Mouse (Mus musculus): Measurements from ENCODE around the gene Pla2g4f.

The Pla2g4f gene

DNA sequence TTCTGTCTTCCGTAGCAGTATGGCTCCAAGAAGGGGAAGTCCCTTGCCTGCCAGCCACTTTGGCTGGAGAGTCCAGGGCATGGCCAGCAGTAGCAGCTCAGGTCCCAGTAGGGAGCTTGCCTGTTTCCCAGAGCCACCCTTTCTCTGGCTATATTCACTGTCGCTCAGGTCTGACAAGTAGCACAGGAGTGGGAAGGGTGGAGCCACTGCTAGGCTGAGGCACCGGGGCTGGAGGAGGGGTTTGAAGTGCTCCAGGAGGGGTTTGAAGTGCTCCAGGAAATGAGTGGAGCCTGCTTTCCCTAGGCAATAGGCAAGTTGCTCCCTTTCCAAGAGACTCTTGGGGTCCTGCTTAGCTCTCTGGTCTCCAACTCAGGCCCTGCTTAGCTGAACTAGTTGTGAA, at the start of gene Pla2g4f:
Gene Pla2g4f (minus strand): TSS at position 190 of the 400 bp plus-strand sequence.
- no peak for DNase-seq

DNA sequence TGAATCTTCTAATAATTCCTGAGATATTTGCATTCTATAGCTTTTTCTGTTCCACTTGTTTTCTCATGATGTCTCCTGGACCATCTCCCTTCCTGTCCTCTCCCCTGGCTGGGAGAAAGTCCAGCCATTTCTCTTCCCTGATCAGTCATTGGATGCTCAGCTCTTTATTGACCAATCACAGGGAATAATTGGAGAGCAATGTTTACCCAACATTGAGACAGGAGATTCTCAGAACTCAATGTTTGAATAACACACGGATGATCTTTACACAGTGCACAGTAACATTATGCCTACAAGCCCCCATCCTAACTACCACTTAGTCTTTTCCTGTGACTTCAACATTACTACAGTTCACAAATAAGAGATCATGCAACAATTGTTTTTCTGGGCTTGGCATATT, 46.5 kb upstream of the Pla2g4f start:
- no peak for DNase-seq

DNA sequence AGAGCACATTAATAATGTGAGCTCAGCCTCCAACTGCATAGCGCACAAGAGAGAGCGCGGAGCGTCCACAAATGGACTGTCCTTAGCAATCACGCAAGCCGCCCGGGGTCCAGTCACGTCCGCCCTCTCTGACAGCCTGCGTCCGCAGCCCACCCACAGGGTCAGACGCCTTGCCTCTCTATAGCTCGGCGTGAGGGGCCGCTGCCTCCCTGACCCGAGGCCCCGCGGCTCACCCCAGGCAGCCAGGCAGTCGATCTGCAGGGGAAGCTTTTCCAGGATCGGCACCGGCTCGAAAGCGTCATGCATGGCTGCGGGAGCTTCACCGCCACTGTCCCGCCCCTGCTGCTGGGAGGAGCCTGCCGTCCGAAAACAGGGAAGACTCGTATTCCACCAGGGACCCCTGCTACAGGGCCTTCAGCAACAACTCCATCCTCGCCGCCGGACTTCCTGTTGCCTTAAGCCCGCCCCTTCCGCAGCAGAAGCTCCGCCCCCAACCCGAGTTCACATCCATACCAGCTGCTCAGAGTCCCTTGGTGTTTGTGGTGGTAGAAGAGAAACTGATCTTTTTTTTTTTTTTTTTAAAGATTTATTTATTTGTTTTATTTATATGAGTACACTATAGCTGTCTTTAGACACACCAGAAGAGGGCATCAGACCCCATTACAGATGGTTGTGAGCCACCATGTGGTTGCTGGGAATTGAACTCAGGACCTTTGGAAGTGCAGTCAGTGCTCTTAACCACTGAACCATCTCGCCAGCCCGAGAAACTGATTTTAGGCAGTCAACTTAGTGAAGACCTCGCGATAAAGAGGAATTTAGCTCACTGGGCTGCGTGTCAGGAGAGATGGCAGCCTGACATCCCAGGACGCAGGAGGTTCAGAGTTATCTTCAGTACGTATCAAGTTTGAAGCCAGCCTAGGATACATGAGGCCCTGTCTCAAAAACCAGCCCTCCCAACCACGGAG, 39.0 kb upstream of the Pla2g4f start, which contains the start of gene Vps39:
Gene Vps39 (minus strand): TSS at position 456 of the 965 bp plus-strand sequence.
- peak; percentile 85 for DNase-seq

DNA sequence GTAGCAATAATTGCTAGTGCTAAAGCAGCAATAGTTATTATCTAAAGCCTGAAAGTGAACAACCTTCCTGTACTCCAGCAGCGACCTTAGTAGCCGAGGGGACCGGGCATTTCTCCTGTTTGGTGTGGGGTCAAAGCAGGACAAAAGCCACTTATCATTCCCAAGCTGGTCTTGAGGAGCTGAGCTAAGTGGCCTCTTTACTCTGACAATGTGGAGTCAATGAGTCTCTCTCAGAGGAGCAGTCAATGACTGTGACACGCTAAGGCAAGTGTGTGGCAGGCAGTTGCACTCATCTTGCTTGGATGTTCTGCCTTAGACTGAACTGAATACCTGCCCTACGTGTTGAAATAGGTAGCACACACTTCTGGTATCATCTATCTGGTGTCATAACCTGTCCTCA, 37.4 kb upstream of the Pla2g4f start:
- DNase-seq, result no peak

DNA sequence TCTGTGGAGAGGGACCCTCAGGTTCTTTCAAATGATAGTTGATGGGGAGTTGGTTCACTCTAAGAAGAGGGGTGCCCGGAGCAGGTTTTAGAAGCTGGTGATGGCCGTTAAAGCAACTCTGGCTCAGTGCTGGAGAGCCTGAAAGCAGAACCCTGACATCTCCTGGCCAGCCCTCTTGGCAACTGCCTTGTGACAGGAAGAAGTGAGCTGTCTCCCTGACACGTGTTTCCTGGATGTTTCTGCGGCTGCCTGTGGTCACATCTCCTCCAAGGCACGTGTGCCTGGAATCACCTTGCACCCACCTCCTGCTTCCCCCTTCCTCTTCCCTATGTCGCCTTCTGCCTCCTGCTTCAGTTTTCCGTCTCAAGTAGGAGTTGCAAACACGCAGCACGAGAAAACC, 34.2 kb upstream of the Pla2g4f start:
- DNase-seq, result no peak

DNA sequence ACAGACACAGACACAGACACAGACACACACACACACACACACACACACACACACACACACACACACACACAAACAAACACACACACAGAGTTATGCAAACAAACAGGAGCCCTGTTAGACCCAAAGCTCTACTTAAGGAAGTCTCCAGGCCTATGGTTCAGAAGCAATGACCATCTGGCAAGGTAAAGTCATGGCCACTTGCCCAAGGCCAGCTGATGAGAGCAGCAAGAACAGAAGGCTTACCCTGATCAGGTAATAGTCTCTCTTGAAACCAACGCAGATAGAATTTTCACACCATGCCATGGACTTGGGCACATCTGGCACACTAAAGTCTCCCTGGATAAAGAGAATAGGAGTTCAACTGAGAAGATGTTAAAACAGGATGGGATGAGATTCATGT, 27.8 kb upstream of the Pla2g4f start:
- DNase-seq, result no peak

DNA sequence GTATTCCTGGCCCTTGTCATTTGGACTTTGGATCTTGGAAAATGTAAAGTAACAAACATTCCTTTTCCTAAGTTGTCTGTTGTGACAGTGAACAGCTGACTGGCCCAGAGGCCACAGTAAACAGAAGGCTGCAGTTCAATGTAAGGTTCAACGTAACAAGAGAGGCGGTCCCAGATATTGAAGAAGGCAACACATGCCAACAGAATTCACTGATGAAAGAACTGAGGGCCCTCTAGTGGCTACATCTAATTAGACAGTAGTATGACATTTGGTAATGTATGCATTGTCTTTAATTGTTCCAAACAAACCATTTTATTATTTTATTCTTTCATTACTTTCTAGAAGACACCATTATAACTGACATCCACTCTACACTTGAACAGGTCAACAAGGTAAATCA, 23.9 kb upstream of the Pla2g4f start:
- no peak for DNase-seq

DNA sequence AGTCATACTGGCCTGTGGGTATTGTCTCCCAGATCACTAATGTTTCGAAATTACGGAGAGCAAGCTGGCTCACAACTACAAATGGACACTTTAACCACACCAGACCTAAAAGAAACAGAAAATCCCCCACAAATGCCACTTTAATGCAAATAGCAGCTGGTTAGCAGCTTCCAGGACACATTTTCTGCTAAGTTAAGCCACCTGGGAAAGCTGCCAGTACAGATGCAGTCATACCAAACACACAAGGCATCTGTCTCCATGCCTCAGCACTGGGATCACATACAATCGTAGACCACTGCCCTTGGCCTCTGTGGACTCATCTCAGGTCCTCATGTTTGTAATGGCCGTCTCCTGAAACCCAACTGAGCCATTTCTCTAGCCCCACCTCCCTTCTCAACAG, 17.6 kb upstream of the Pla2g4f start:
- no peak for DNase-seq

DNA sequence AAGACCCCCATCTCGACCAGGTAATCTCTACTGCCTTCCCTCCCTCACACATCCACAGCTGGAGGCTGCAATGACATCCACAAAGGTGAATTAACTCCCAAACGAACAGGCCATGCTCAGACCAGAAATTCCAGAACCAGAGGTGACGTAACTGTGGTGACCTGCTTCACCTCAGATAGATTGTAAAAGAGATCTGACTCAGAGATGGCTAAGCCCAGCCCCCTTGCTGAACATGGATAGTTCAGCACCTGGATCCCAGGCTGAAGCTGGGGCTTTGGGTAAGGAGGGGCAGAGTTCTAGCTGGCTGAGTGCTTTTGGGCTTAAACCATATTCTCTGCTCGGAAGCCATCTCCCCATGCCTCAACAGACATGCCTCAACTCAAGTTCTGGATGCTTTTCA, 1.1 kb upstream of the Pla2g4f start:
- DNase-seq, result no peak

DNA sequence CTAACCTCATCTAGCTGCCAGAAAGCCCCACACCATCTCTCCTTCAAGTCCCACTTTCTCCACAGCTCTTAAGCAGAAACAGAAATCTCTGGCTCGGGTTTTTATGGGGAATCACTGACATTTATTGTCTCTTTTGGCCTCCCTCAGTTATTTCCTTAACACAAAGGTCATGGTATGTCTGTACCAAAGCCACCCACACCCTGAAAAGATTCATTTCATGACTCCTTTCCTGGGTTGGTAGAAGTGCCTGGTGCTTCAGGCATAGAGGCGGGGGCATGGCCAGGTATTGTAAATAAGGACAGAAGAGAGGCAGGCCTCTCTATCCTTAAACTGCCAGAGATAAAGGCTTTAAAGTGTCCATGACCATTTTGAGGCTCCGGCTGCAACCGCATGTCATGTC, 522 bp upstream of the Pla2g4f start:
- no peak for DNase-seq

DNA sequence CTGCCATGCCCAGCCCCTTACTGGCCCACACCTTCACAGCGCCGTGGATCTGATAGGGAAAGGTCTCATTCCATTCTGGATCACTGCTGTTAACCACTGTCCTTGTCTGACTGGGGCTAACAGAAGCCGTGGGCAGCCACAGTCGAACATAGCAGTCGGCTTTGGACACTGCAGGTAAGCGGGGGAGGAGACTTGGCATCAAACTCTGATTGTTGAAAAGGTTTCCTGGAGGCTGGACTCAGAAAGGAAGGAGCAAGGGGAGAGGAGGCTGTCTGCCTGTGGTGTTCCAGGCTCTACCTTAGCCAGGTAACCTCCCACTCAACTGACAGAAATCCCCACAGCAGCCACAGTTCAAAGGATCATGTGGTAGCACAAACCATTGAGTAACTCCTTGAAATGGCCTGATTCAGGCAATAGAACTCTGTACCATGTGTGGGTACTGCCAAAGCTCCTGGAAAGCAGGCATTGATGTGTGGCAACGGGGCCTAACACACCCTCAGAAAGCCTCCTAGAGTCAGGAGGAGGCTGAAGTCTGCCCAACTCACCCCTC, 1.6 kb downstream of the Pla2g4f start:
- DNase-seq, result no peak

DNA sequence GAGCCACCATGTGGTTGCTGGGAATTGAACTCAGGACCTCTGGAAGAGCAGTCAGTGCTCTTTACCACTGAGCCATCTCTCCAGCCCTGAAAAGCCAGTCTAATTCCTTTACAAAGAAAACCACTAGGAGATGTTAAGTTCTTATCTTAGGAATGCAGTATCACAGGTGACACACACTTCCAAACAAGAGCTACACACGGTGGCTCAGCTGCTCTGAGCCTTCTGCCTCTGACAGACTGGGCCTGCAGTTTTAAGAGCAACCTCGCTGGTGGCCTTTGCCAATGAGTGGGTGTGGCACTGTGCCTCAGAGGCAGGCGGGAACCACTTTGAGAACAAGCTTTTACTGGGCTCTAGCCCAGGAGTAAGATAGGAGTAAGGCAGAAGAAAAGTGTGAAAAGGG, 9.9 kb downstream of the Pla2g4f start:
- DNase-seq, result no peak

DNA sequence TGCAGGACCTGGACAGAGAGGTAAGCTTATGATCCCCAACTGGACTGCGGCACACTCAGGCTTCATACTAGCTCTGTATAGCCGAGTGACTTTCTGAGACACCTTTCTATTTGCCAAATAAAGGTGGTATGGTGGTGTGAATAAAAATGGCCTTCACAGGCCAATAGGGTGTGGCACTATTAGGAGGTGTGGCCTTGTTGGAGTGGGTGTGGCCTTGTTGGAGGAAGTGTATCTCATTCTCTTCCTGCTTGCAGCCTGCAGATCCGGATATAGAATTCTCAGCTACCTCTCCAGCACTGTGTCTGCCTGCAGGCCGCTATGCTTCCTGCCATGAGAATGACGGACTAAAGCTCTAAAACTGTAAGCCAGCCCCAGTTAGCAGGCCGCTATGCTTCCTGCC, 12.9 kb downstream of the Pla2g4f start:
- DNase-seq, result no peak

DNA sequence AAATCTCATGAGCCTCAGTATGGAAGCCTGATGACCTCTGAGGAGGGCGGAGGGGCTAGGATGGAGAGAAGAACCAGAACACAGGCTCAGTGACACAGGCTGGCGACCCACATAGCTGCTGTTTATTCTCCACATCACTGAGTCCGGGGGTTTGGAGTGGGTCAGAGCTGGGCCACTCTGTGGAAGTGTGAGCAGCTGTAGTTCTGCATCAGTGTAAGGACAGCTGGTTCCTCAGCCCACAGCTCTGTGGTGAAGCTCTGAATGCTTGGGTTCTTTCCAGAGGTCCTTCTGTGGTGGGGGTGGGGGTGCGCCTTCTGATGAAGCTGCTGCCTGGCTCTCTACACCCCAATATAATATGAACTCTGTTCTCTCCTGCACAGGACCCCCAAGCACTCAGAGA, 14.1 kb downstream of the Pla2g4f start:
- DNase-seq, result no peak

DNA sequence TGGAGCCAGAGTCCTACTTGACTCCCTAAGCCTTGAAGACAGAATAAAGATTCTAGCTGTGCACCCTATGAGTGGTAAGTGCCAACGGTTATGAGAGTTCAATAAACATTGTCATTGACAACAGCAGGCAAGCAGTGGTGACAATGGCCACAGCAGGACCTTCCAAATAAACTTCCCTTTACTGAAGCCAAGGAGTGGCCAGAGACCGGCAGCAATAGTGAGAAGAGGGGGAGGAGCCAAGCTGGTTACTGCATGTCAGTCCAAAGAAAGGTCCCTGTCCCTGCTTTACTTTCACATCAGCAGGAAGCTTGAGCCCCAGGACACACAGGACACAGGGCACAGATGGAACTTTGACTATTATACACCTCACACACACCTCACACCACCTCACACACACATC, 17.8 kb downstream of the Pla2g4f start:
- DNase-seq, result no peak

DNA sequence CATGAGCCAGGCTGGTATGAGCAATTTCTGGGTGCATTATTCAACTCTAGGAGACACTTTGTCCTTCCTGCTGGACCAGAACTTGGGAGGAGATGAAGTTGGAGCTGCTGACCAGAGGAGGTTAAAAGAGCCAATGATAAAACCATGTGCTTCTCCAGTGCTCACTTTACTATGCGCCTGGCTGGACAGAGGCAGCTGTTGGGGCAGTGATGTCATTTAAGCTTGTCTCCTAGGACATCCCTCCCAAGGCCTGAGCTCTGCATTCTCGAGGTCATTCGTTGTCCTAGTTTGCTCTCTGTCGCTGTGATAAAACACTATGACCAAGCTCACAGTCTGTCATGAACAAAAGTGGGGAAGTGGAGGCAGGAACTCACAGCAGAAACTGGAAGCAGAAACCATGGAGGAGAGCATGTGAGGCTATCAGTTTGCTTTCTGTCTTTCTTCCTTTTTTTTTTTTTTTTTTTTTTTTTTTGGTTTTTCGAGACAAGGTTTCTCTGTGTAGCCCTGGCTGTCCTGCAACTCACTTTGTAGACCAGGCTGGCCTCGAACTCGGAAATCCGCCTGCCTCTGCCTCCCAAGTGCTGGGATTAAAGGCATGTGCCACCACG, 22.4 kb downstream of the Pla2g4f start:
- DNase-seq, result no peak

DNA sequence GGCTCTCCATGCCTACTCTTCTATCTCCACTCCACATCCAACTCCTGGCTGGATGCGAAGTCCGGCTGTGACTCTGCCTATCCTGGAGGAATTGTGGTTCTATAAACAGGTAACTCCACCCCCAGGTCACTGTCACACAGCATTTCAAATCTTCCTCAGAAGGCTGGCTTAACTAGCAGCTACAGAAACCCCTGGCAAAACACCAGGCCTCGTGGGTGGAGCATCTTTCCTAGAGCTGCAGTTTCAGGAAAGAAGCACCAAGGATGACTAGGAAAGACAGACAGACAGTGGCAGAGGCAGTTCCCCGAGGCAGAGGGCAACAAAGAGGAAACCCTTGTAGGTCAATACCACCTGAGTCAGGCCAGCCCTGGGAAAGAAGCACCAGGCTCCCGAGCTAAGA, 25.0 kb downstream of the Pla2g4f start, which contains the start of gene Pla2g4d:
Gene Pla2g4d (minus strand): TSS at position 203 of the 400 bp plus-strand sequence.
- no peak for DNase-seq

DNA sequence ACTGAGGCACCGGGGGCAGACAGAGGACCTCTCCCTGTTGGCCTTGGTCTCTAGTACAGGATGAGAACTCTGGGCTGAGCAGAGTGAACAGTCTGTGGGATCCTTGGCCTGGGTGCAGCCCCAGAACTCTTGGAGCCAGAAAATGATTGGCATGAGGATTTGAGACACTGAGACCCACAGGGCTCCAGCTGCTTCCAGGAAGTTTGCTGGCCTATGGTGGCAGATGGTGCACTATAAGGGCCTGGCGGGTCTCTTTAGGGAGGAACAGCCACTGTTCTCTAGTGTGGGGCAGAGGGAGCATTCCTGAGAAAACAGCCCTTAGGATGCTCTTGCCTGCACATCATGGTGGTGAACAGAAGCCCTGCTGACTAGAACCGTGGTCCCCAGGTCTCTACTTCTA, 25.6 kb downstream of the Pla2g4f start:
- no peak for DNase-seq

DNA sequence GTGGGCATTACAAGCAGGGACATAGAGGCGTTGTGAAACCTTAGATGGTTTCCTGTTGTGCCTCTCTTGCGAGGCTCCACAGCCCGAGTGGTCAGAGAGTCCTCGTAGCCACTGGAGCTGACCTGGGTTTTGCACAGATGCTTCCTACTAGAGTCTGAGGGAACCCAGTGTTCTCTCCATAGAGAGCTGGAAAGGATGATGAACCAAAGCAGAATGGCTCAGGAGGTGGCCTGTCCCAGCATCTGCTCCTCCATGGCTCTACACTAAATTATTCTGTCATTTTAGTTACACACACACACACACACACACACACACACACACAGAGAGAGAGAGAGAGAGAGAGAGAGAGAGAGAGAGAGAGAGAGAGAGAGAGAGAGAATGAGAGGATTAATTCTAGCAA, 28.3 kb downstream of the Pla2g4f start:
- DNase-seq, result no peak

DNA sequence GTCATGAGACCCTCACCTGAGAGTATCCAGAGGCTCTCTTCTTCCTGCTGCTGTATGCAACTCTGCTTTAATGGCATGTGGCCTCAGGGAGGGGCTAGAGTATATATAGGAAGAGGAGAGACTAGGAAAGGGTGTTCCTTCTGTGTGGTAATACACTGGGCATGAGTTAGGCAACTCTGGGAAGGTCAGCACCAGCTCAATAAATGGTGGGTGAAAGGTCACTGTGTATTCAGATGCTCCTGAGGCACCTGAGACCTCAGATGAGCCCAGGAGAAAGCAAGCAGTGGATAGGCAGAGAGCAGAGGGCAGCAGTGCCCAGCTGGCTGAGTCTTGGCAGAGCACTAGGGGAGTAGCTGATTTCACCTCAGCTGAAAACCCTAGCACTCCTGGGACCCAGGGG, 29.3 kb downstream of the Pla2g4f start:
- DNase-seq, result no peak

DNA sequence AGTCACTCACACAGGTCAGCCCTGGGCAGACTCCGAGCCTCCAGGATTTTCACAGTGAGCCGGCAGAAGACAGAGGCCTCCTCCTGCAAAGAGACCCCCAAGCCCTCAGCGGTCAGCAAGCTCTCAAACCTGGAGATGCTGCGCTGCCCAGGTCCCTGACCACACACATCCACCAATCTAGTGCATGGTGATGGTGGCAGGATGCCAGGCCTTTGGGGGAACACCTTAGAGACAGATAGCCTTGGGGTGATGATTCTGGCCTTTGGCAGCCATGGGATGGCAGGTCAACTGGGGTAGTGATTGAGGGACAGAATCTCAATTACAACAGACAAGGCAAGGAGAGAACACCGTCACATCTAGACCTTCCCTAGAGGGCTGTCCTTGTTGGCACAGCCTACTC, 29.9 kb downstream of the Pla2g4f start:
- no peak for DNase-seq

DNA sequence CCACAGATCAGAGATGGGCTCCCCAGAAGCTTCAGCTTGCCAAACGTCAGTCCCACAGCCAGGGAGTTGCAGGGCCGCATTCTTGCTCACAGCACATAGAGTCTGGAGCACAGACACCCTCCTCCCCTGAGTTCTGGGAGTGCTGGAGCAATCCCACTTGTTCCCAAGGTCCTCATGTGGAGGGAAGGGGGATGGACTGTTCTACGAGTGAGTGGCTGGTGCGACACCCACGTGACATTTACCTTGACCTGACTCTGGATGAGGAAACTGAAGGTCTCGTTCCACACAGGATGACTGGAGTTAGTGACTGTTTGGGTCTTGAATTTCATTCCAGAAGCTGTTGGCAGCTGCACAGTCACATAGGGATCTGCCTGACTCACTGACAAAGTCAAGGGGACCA, 30.4 kb downstream of the Pla2g4f start:
- no peak for DNase-seq

DNA sequence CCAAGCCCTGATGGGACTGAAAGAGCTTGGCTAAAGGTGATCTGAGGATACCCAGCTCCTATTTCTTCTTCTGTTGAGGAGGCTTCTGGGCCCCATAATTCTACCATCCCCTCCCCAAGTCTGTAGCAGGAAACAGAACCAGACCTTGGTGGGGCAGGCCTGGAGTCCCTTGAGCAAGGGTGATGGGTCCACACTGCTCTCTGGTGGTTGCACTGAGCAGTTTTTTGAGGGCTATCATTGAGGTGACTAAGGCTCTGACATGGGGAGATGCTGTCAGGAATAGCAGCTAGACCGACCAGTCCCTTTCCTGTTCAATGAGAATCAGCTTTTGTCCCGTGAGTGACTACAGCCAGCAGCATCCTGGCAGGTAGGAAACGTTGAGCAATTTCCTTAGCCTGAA, 32.7 kb downstream of the Pla2g4f start:
- DNase-seq, result no peak

DNA sequence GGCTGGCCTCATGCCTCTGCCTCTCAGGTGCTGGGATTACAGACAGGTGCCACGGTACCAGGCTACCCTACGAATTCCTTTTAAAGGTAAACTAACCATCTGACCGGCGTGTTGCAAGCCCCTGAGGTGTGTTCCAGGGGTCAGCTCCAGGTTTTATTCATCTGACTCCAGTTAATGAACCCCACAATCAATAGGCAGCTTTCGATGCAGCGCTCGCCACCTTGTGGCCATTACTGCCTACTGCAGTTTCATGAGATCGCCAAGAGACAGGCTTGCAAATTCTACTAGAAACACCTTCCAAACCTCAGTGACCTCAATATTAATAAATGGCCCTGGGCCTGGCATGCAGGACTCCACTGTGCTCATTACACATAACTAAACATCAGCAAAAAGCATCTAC, 34.0 kb downstream of the Pla2g4f start:
- peak; percentile 64 for DNase-seq
